8 mouse cellular contexts compared by ENCODE assay signal in the genomic region with DNA sequence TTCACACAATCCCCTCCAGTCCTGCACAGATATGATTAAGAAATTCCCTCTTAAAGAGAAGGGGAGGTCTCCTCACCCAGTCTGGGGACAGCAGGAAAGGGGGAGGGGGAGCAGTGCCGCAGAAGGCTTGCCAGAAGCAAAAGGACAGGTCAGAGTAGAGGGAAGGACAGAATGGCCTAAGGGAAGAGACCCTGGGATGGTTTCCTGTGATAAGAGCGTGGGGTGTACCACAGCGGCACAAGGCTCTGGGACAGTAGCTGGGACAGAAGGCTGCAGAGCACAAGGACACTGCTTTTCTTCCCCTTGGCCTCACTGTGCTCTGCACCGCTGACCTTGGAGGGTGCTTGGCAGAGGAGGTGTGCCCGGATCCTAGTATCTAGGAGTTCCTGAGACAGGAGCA. TPM values are rescaled to one million over a fixed set of nuclear protein-coding genes. Genes with fewer than 3 reads are reported as not detected.
A peak's percentile ranks its signal among the peaks of the same experiment; 100 is the strongest.
DNase-seq lines count a peak whose midpoint lies in the region; ATAC-seq lines count a peak whose summit lies in the region.

No protein-coding gene starts in this region.

- H3K36me3 ChIP-seq in forebrain, embryonic 13.5 days (ENCODE audit: poor library complexity, severe bottlenecking): no peaks in the 10 kb centered on the region
- no peaks in the 10 kb centered on the region for H3K36me3 ChIP-seq in liver, embryonic 11.5 days (ENCODE audit: control insufficient read depth, insufficient read depth, low read length)
- H3K36me3 ChIP-seq in stomach, embryonic 15.5 days: no peaks in the 10 kb centered on the region

- H3K9me3 ChIP-seq in forebrain, embryonic 13.5 days (replicated peaks): no peaks in the 10 kb centered on the region
- no peaks in the 10 kb centered on the region for H3K9me3 ChIP-seq in liver, embryonic 11.5 days (ENCODE audit: control insufficient read depth, low read length)
- H3K9me3 ChIP-seq in stomach, embryonic 15.5 days: no peaks in the 10 kb centered on the region

- peak overlapping the region; percentile 49; the same call in 1 of the 2 replicates for H3K4me2 ChIP-seq in forebrain, embryonic 13.5 days
- peak overlapping the region; percentile 63 for H3K4me2 ChIP-seq in liver, embryonic 11.5 days
- H3K4me2 ChIP-seq in stomach, embryonic 15.5 days: peak overlapping the region; percentile 51

- peak; percentile 74 for DNase-seq in ovary, adult 18-20 months (ENCODE audit: low spot score)
- no peak for DNase-seq in ovary, postnatal 10 days (ENCODE audit: low spot score)
- DNase-seq in liver, embryonic 11.5 days (ENCODE audit: low spot score): no peak
- DNase-seq in urinary bladder, postnatal 14 days (ENCODE audit: low spot score): no peak
- DNase-seq in MN1 (ENCODE audit: low spot score): no peak
- DNase-seq in cerebellum, adult 18-20 months: no peak

- no peak overlapping the region for H3K4me3 ChIP-seq in forebrain, embryonic 13.5 days
- 0 out of 2 replicates have a peak overlapping the region, but pooled peaks have one; percentile 10 for H3K4me3 ChIP-seq in liver, embryonic 11.5 days (ENCODE audit: low read depth, low read length)
- no peak overlapping the region for H3K4me3 ChIP-seq in stomach, embryonic 15.5 days (replicated peaks)

- peak overlapping the region; percentile 41; the same call in 1 of the 2 replicates for H3K9ac ChIP-seq in forebrain, embryonic 13.5 days
- H3K9ac ChIP-seq in liver, embryonic 11.5 days (ENCODE audit: low read depth, low read length): peak overlapping the region; percentile 53; the same call in 1 of the 2 replicates
- H3K9ac ChIP-seq in stomach, embryonic 15.5 days: no peak overlapping the region

- H3K27ac ChIP-seq in forebrain, embryonic 13.5 days: peak overlapping the region; percentile 63
- peak overlapping the region; percentile 74 for H3K27ac ChIP-seq in liver, embryonic 11.5 days (ENCODE audit: low read depth, low read length)
- peak overlapping the region; percentile 63; the same call in 1 of the 2 replicates for H3K27ac ChIP-seq in stomach, embryonic 15.5 days

- H3K27me3 ChIP-seq in forebrain, embryonic 13.5 days: no peaks in the 10 kb centered on the region
- H3K27me3 ChIP-seq in liver, embryonic 11.5 days (replicated peaks; ENCODE audit: control insufficient read depth, insufficient read depth, low read length): no peaks in the 10 kb centered on the region
- H3K27me3 ChIP-seq in stomach, embryonic 15.5 days (replicated peaks): no peaks in the 10 kb centered on the region

- peaks cover 25% of the 10 kb centered on the region for H3K4me1 ChIP-seq in forebrain, embryonic 13.5 days
- peaks cover 52% of the 10 kb centered on the region for H3K4me1 ChIP-seq in liver, embryonic 11.5 days (replicated peaks; ENCODE audit: control insufficient read depth, insufficient read depth, low read length)
- peaks cover 16% of the 10 kb centered on the region for H3K4me1 ChIP-seq in stomach, embryonic 15.5 days

- ATAC-seq in forebrain, embryonic 13.5 days: no peak
- ATAC-seq in liver, embryonic 11.5 days (replicated peaks; ENCODE audit: low FRiP score): peak; percentile 54
- 0 out of 2 replicates have a peak, but pooled peaks have one; percentile 20 for ATAC-seq in stomach, embryonic 15.5 days (ENCODE audit: insufficient read depth, low FRiP score, low read depth)

- 56% methylated on average over 3 of the region's 5 CpGs for WGBS in forebrain, embryonic 13.5 days
- 13% methylated on average over 5 of the region's 5 CpGs for WGBS in liver, embryonic 11.5 days
- WGBS in stomach, embryonic 15.5 days: 33% methylated on average over 5 of the region's 5 CpGs

RNA-seq across cellular contexts. Expression of gene Nol4l, which starts 31.8 kb away (rescaled TPM):
- 32.1 and 36.7 TPM in 2 replicates for polyA plus RNA-seq in forebrain, embryonic 13.5 days (2015; fragmentation: Nextera tagmentation; extraction: Ambion mirVana)
- polyA plus RNA-seq in liver, embryonic 11.5 days (2014; fragmentation: Nextera tagmentation; extraction: Ambion mirVana): 14.1 and 15.8 TPM in 2 replicates
- polyA plus RNA-seq in stomach, embryonic 15.5 days (2015; fragmentation: Nextera tagmentation; extraction: Ambion mirVana): 14.3 and 16.4 TPM in 2 replicates
